Mouse (Mus musculus) ovary, postnatal 14 days (tissue): Measurements from ENCODE around the gene Luc7l3.
A peak's percentile ranks its signal among the peaks of the same experiment; 100 is the strongest.

Experiments used
- DNase-seq: peaks from one replicate; pipeline ENCODE4 v3.0.0; 2022; ENCODE audit warnings: low spot score

Luc7l3 gene

GRCm38 (mm10) chr11:94321931-94322400 is at the start of gene Luc7l3:
Gene Luc7l3 (minus strand): TSS chr11:94321988.
- DNase-seq = peak; percentile 90

- no peak for DNase-seq
Measured at GRCm38 (mm10) chr11:94370809-94371208, 49.0 kb upstream of the Luc7l3 start.

GRCm38 (mm10) chr11:94369981-94370380 is 48.2 kb upstream of the Luc7l3 start:
- DNase-seq = no peak

GRCm38 (mm10) chr11:94365340-94365739 is 43.6 kb upstream of the Luc7l3 start:
- no peak for DNase-seq

- DNase-seq = no peak
Measured at GRCm38 (mm10) chr11:94363690-94364089, 41.9 kb upstream of the Luc7l3 start.

GRCm38 (mm10) chr11:94362101-94362500 is 40.3 kb upstream of the Luc7l3 start:
- no peak for DNase-seq

- no peak for DNase-seq
Measured at GRCm38 (mm10) chr11:94361166-94361870, 39.5 kb upstream of the Luc7l3 start.

GRCm38 (mm10) chr11:94359168-94359567 is 37.4 kb upstream of the Luc7l3 start:
- DNase-seq = no peak

GRCm38 (mm10) chr11:94355521-94356217 is 33.9 kb upstream of the Luc7l3 start:
- DNase-seq = no peak

- DNase-seq = no peak
Measured at GRCm38 (mm10) chr11:94351094-94351493, 29.3 kb upstream of the Luc7l3 start.

- DNase-seq = no peak
Measured at GRCm38 (mm10) chr11:94350337-94350736, 28.5 kb upstream of the Luc7l3 start.

GRCm38 (mm10) chr11:94349839-94350238 is 28.1 kb upstream of the Luc7l3 start:
- no peak for DNase-seq

GRCm38 (mm10) chr11:94347063-94347575 is 25.3 kb upstream of the Luc7l3 start:
- DNase-seq = no peak

GRCm38 (mm10) chr11:94346611-94347010 is 24.8 kb upstream of the Luc7l3 start:
- DNase-seq = peak; percentile 39

GRCm38 (mm10) chr11:94345926-94346325 is 24.1 kb upstream of the Luc7l3 start:
- no peak for DNase-seq

- no peak for DNase-seq
Measured at GRCm38 (mm10) chr11:94344470-94344869, 22.7 kb upstream of the Luc7l3 start.

GRCm38 (mm10) chr11:94343955-94344358 is 22.2 kb upstream of the Luc7l3 start:
- DNase-seq = no peak

- DNase-seq = no peak
Measured at GRCm38 (mm10) chr11:94342114-94342905, 20.5 kb upstream of the Luc7l3 start.

- DNase-seq = no peak
Measured at GRCm38 (mm10) chr11:94340948-94341933, 19.5 kb upstream of the Luc7l3 start.

- no peak for DNase-seq
Measured at GRCm38 (mm10) chr11:94339732-94340585, 18.2 kb upstream of the Luc7l3 start.
